Mouse (Mus musculus): Measurements from ENCODE around the gene Anapc15-ps. TPM values are rescaled to one million over a fixed set of nuclear protein-coding genes. Genes with fewer than 3 reads are reported as not detected.

Anapc15-ps gene
- polyA plus RNA-seq, 1 experiment, result not detected

DNA sequence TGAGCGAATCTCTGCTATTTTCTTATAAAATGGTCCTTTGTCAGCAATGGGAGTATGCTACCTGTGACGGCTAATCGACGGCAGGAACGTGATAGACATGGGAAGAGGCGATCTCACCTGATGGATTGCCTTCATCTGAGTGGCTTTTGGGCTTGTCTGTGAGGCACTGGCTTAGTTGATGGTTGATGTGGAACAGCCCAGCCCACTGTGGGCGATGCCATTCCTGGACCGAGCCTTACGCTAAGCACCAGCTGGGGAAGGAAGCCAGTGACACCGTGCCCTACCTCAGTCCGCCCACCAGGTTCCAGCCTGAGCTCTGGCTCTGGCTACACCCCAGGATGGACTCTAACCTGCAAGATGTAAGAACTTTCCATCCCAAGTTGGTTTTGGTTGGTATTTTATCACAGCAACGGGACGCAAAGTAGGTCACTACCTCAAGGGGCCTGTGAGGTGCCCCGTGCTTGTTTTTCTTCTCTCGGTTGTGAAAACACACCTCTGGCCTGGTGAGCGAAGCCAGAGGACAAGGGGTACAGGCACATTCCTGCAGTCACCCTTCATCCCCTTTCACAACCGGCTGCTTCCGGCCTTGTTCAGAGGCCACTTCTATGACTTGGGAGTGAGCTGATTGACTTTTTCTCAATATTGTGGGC lies 22.5 kb upstream of the Anapc15-ps start:
- peaks cover 3% of the 10 kb centered on the region; the same call in 1 of the 2 replicates for H3K4me1 ChIP-seq (ENCODE audit: control insufficient read depth, insufficient read depth, low read length)
- no peak overlapping the region for H3K4me3 ChIP-seq (ENCODE audit: insufficient read depth, low read depth, low read length)
- no peak overlapping the region for H3K27ac ChIP-seq (ENCODE audit: insufficient read depth, low read depth, low read length)
- TF ChIP-seq POLR2A (IDR thresholded peaks at IDR 0.05; ENCODE audit: insufficient read depth, low read depth, low read length), result no peak
- no peak for TF ChIP-seq CTCF (IDR thresholded peaks at IDR 0.05; ENCODE audit: insufficient read depth, low read depth, low read length)
- WGBS, result 93% methylated on average over 18 of the region's 18 CpGs

DNA sequence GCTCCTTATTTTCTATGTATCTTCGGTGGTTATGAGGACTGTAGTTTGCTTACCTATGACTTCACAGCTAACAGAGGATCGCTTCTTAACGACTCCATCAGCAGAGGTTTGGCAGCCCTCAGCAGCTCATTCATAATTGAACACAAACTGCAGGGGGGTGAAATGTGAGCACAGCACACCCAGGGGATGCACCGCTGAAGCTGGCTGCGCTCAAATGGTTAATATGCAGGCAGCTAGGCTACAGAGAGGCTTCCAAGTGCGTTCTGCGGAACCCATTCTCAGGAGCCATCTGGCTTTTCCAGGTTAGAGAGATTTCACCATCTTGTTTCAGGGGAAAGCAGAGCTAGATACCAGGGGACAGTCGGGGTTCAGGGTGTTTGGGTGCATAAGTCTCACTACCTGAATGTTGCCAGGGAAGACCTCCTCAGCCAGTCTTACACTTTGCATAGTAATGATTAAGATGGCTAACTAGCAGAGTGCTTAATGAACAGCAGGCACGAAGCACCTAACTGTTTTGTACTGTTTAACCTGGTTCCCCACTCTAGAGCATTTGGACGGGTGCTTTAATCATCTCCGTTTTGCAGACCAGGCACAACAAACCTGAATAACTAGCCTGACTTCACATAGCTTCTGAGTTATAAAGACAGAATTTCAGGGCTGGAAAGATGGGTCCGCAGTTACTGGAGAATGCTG lies 21.5 kb upstream of the Anapc15-ps start:
- Histone ChIP-seq H3K4me1 (ENCODE audit: control insufficient read depth, insufficient read depth, low read length) (peaks cover 3% of the 10 kb centered on the region; the same call in 1 of the 2 replicates), H3K4me3 (ENCODE audit: insufficient read depth, low read depth, low read length) (no peak overlapping the region), H3K27ac (ENCODE audit: insufficient read depth, low read depth, low read length) (no peak overlapping the region)
- TF ChIP-seq CTCF (IDR thresholded peaks at IDR 0.05; ENCODE audit: insufficient read depth, low read depth, low read length), result no peak
- no peak for TF ChIP-seq POLR2A (IDR thresholded peaks at IDR 0.05; ENCODE audit: insufficient read depth, low read depth, low read length)
- WGBS, result 65% methylated on average over 12 of the region's 12 CpGs

DNA sequence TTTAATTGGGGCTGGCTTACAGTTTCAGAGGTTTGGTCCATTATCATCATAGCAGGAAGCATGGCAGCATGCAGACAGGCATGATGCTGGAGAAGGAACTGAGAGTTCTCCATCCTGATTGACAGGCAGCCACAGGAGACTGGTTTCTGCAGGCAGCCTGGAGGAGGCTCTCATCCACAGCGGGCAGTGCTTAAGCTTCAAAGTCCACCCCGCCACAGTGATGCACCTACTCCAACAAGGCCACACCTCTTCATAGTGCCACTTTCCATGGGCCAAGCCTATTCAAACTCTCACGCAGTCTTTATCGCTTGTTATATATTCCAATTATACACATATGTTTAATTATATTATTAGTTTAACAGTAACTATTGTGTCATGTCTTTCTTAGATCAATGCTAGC lies 18.1 kb upstream of the Anapc15-ps start:
- no peak for TF ChIP-seq CTCF (IDR thresholded peaks at IDR 0.05; ENCODE audit: insufficient read depth, low read depth, low read length)
- no peak for TF ChIP-seq POLR2A (IDR thresholded peaks at IDR 0.05; ENCODE audit: insufficient read depth, low read depth, low read length)
- WGBS, result 96% methylated on average over 4 of the region's 4 CpGs
- no peak overlapping the region for H3K4me3 ChIP-seq (ENCODE audit: insufficient read depth, low read depth, low read length)

DNA sequence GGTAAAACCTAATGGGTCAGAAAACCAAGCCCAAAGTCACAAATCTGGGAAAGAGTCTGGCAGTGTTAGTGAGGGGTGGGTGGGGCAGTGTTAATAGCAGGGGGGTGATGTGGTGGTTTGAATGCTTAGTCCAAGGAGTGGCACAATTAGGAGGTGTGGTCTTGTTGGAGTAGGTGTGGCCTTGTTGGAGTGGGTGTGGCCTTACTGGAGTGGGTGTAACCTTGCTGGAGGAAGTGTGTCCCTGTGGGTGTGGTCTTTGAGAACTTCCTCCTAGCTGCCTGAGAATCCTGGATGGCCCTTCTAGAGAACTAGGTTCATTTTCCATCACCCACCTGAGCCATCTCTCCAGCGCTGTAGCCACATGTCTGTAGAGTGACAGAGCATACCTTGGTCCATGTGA lies 16.6 kb upstream of the Anapc15-ps start:
- Histone ChIP-seq H3K4me1 (ENCODE audit: control insufficient read depth, insufficient read depth, low read length) (no peaks in the 10 kb centered on the region), H3K27ac (ENCODE audit: insufficient read depth, low read depth, low read length) (no peak overlapping the region), H3K4me3 (ENCODE audit: insufficient read depth, low read depth, low read length) (no peak overlapping the region)
- WGBS, result 92% methylated on average over 1 of the region's 1 CpGs
- TF ChIP-seq POLR2A (IDR thresholded peaks at IDR 0.05; ENCODE audit: insufficient read depth, low read depth, low read length) (no peak), CTCF (IDR thresholded peaks at IDR 0.05; ENCODE audit: insufficient read depth, low read depth, low read length) (no peak)

More for the DNA sequence above, 18.1 kb upstream of the Anapc15-ps start:
- Histone ChIP-seq H3K4me1 (ENCODE audit: control insufficient read depth, insufficient read depth, low read length) (peaks cover 3% of the 10 kb centered on the region; the same call in 1 of the 2 replicates), H3K27ac (ENCODE audit: insufficient read depth, low read depth, low read length) (no peak overlapping the region)

DNA sequence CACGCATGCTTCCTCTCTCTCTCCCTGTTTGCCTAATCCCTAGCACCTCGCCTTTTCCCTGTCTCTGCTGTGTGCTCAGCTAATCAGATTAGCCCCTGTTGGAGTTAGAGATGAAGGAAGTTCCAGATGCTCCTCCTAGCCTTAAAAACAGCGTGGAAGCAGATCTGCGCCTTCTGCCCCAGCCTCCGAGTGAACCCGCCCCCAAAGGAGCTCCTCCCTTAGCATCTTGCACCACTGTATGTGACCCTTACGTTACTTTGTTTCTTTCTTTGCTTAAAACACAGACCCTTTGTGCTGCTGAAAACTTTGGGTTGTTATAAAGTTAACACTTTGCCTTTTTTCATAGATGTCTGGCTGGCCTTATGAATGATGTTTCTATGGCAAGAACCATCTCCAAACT lies 15.8 kb upstream of the Anapc15-ps start:
- 82% methylated on average over 7 of the region's 7 CpGs for WGBS
- H3K4me3 ChIP-seq (ENCODE audit: insufficient read depth, low read depth, low read length), result no peak overlapping the region

DNA sequence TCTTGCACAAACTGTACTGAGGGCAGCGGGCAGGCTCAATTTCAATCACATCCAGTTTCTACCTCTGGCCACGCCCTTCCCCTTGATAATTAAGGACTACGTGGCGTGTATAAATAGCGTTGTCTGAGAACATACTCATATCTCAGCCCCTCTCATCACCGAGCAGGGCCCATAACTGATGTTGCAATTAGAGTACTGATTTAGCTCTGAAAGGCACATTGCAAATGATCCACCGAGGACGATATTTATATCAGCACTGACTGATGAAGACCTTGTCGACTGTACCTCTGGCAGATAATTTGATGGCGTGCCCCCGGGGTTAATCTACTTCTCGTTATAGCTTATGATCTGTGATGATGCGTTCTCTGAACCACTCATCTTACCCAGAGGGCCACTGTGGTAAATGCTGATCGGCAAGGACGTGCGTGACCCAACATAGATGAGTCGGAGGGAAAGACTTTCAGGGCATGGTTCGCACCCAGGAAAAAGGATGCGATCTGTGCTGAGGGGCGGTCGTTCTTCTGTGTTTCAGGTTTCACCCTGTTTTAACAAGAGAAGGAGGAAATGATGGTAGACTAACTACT lies 14.4 kb upstream of the Anapc15-ps start:
- Histone ChIP-seq H3K4me1 (ENCODE audit: control insufficient read depth, insufficient read depth, low read length) (no peaks in the 10 kb centered on the region), H3K27ac (ENCODE audit: insufficient read depth, low read depth, low read length) (no peak overlapping the region), H3K4me3 (ENCODE audit: insufficient read depth, low read depth, low read length) (no peak overlapping the region)
- 87% methylated on average over 21 of the region's 21 CpGs for WGBS
- TF ChIP-seq POLR2A (IDR thresholded peaks at IDR 0.05; ENCODE audit: insufficient read depth, low read depth, low read length) (no peak), CTCF (IDR thresholded peaks at IDR 0.05; ENCODE audit: insufficient read depth, low read depth, low read length) (no peak)

More for the DNA sequence above, 15.8 kb upstream of the Anapc15-ps start:
- TF ChIP-seq POLR2A (IDR thresholded peaks at IDR 0.05; ENCODE audit: insufficient read depth, low read depth, low read length), result no peak
- Histone ChIP-seq H3K4me1 (ENCODE audit: control insufficient read depth, insufficient read depth, low read length) (no peaks in the 10 kb centered on the region), H3K27ac (ENCODE audit: insufficient read depth, low read depth, low read length) (no peak overlapping the region)

DNA sequence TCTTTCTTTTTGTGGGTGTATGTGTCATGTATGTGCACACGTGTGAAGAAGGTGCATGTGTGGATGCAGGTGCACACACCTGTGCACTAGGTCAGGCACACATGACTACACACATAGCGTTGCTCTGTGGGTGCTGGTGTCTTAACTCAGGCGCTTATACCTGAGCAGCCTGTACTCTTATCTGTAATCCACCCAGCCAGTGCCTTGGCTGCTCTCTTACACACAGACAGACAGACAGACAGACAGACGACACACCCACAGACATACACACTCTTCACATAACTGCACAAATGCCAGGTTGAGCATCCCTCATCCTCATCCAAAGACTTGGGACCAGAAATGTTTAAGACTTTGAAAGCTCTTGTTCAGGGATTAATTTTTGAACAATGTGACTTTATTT lies 12.8 kb upstream of the Anapc15-ps start:
- 92% methylated on average over 4 of the region's 4 CpGs for WGBS
- no peak overlapping the region for H3K4me3 ChIP-seq (ENCODE audit: insufficient read depth, low read depth, low read length)
- no peaks in the 10 kb centered on the region for H3K4me1 ChIP-seq (ENCODE audit: control insufficient read depth, insufficient read depth, low read length)
- TF ChIP-seq POLR2A (IDR thresholded peaks at IDR 0.05; ENCODE audit: insufficient read depth, low read depth, low read length) (no peak), CTCF (IDR thresholded peaks at IDR 0.05; ENCODE audit: insufficient read depth, low read depth, low read length) (no peak)
- no peak overlapping the region for H3K27ac ChIP-seq (ENCODE audit: insufficient read depth, low read depth, low read length)

DNA sequence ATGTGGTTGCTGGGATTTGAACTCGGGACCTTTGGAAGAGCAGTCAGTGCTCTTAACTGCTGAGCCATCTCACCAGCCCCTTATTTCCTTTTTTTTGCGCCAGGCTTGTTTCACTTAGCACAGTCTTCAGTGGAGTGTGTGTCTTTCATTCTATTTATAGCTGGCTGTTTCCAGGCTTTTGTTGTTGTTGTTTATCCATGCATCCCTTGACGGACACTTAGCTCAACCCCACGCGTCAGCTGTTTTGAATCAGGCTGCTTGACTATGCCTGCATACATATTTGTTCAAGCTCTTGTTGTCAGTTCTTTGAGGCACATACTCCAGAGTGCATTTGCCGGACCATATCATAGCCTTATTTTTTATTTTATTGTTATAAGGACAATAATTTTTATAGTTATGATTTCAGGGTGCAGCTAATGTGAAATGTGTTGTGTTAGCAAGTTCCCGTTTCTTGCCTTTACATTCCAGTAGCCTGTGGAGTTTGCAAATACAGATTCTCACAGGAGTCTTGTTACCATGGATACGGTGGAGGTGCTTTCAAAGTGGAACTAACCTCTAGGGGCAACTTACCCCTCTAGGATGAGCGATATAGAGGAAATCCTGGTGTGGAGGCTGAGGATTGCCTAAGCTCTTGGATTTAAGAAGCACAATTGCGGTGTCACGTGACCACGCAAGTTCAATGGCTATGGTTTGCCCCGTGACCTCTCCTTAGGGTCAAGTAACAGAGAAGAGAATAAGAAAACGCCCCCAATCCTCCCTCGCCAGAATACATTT lies 11.7 kb upstream of the Anapc15-ps start:
- no peak overlapping the region for H3K4me3 ChIP-seq (ENCODE audit: insufficient read depth, low read depth, low read length)
- H3K27ac ChIP-seq (ENCODE audit: insufficient read depth, low read depth, low read length), result no peak overlapping the region
- 28% methylated on average over 15 of the region's 15 CpGs for WGBS
- H3K4me1 ChIP-seq (ENCODE audit: control insufficient read depth, insufficient read depth, low read length), result peaks cover 4% of the 10 kb centered on the region
- TF ChIP-seq POLR2A (IDR thresholded peaks at IDR 0.05; ENCODE audit: insufficient read depth, low read depth, low read length) (no peak), CTCF (IDR thresholded peaks at IDR 0.05; ENCODE audit: insufficient read depth, low read depth, low read length) (no peak)
